Mouse (Mus musculus) stomach, embryonic 16.5 days (tissue): ENCODE data around the gene Tmem132b. TPM values are rescaled to one million over a fixed set of nuclear protein-coding genes. Genes with fewer than 3 reads are reported as not detected.

Source experiments
- ATAC-seq: fragments of 200-750 bp; cut with Nextera tagmentation; 2 replicates; pipeline ENCODE4 v1.8.0; 2017; ENCODE audit warnings: moderate number of reproducible peaks, moderate TSS enrichment; ENCODE audit not compliant: insufficient read depth, low FRiP score
- H3K27ac ChIP-seq: fragments of 300-500 bp; sonication (generic); 2 replicates; pipeline ENCODE4 v1.5.1; 2014; ENCODE audit warnings: low read length
- H3K27me3 ChIP-seq: fragments of 300-500 bp; sonication (generic); 2 replicates; pipeline ENCODE4 v1.6.1; 2014; ENCODE audit warnings: low read length, control low read depth, mixed read lengths; ENCODE audit not compliant: control insufficient read depth, insufficient read depth
- H3K36me3 ChIP-seq: fragments of 300-500 bp; sonication (generic); 2 replicates; pipeline ENCODE4 v1.6.1; 2014; ENCODE audit warnings: low read length; ENCODE audit not compliant: control insufficient read depth, insufficient read depth
- H3K4me1 ChIP-seq: fragments of 300-500 bp; sonication (generic); 2 replicates; pipeline ENCODE4 v1.6.1; 2014; ENCODE audit warnings: low read length, control low read depth, mixed read lengths; ENCODE audit not compliant: control insufficient read depth, insufficient read depth
- H3K4me2 ChIP-seq: fragments of 300-500 bp; sonication (generic); 2 replicates; pipeline ENCODE4 v1.6.1; 2014; ENCODE audit warnings: low read depth, low read length, mixed read lengths
- H3K4me3 ChIP-seq: fragments of 300-500 bp; sonication (generic); replicated peaks from 2 replicates; pipeline ENCODE4 v1.5.1; 2014; ENCODE audit warnings: mild to moderate bottlenecking, low read length
- H3K9ac ChIP-seq: fragments of 300-500 bp; sonication (generic); 2 replicates; pipeline ENCODE4 v1.6.1; 2014; ENCODE audit warnings: low read length
- H3K9me3 ChIP-seq: fragments of 300-500 bp; sonication (generic); replicated peaks from 2 replicates; pipeline ENCODE4 v1.6.1; 2016; ENCODE audit warnings: low read length, control low read depth; ENCODE audit not compliant: control insufficient read depth
- WGBS: fragments of 180-500 bp; shearing (Covaris S2); extraction: QIAGEN DNeasy Blood & Tissue Kit; methylation state at CpG from one replicate; pipeline ENCODE4 v1.1.7; 2014; 5-methylcytosine and 5-hydroxymethylcytosine counted together
- polyA plus RNA-seq: library from polyadenylated mRNA; unstranded; fragments of >200 nt; fragmentation: Nextera tagmentation; extraction: Ambion mirVana; gene quantifications from 2 replicates; pipeline ENCODE4 v1.2.1, GENCODE M21; 2015

Gene Tmem132b
- polyA plus RNA-seq, 1 experiment from 2014 or later: 0.26 TPM

DNA sequence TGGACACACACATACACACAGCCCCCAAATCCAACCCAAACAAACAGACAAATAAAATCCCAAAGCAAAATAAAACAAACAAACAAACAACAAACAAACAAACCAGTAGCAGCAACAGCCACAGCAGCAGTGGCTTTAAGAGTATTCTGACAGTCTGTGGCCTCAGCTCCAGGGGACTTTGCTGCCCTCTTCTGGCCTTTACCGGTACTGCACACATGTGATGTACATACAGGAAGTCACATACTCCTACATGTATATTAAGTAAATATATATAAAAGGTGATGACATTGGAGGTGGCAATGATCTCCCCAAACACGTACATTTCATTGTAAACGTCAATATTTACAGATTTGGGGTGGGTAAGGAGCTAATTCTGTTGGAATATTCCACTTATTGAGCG, 5.1 kb upstream of the Tmem132b start:
- WGBS: 75% methylated on average over 4 of the region's 4 CpGs
- H3K27me3 ChIP-seq: peaks cover 21% of the 10 kb centered on the region

GRCm38 (mm10) chr5:125529109-125529508, 2.5 kb upstream of the Tmem132b start:
- Histone ChIP-seq H3K27me3 (peaks cover 47% of the 10 kb centered on the region), H3K4me1 (no peaks in the 10 kb centered on the region; the same call in 1 of the 2 replicates), H3K36me3 (no peaks in the 10 kb centered on the region), H3K9ac (no peak overlapping the region), H3K4me2 (no peak overlapping the region), H3K9me3 (0 out of 2 replicates have a peak, but pooled peaks cover 6% of the 10 kb centered on the region), H3K27ac (no peak overlapping the region), H3K4me3 (no peak overlapping the region)
- ATAC-seq: no peak
- WGBS: 4% methylated on average over 5 of the region's 5 CpGs

More for the DNA sequence above, 5.1 kb upstream of the Tmem132b start:
- H3K27ac ChIP-seq: no peak overlapping the region
- ATAC-seq: no peak
- no peak overlapping the region for H3K9ac ChIP-seq
- no peaks in the 10 kb centered on the region for H3K4me1 ChIP-seq
- H3K4me3 ChIP-seq: no peak overlapping the region
- no peak overlapping the region for H3K4me2 ChIP-seq
- 0 out of 2 replicates have a peak, but pooled peaks cover 6% of the 10 kb centered on the region for H3K9me3 ChIP-seq
- H3K36me3 ChIP-seq: no peaks in the 10 kb centered on the region

GRCm38 (mm10) chr5:125532191-125532544, 594 bp downstream of the Tmem132b start:
- peak overlapping the region; percentile 56 for H3K4me2 ChIP-seq
- peak overlapping the region; percentile 46 for H3K4me3 ChIP-seq
- no peak overlapping the region for H3K27ac ChIP-seq
- peaks cover 70% of the 10 kb centered on the region for H3K27me3 ChIP-seq
- H3K4me1 ChIP-seq: no peaks in the 10 kb centered on the region; the same call in 1 of the 2 replicates
- WGBS: 0% methylated on average over 27 of the region's 30 CpGs
- no peaks in the 10 kb centered on the region for H3K9me3 ChIP-seq
- no peaks in the 10 kb centered on the region for H3K36me3 ChIP-seq
- H3K9ac ChIP-seq: peak overlapping the region; percentile 51; the same call in 1 of the 2 replicates
- peak; percentile 54; the same call in 1 of the 2 replicates for ATAC-seq

- ATAC-seq: no peak
- Histone ChIP-seq H3K9me3 (no peaks in the 10 kb centered on the region), H3K9ac (peak overlapping the region; percentile 51; the same call in 1 of the 2 replicates), H3K4me2 (peak overlapping the region; percentile 56), H3K4me1 (no peaks in the 10 kb centered on the region; the same call in 1 of the 2 replicates), H3K27ac (no peak overlapping the region), H3K4me3 (peak overlapping the region; percentile 46), H3K36me3 (no peaks in the 10 kb centered on the region), H3K27me3 (peaks cover 72% of the 10 kb centered on the region)
- whole genome bisulfite sequencing: under 1% methylated on average over 50 of the region's 64 CpGs
Measured at GRCm38 (mm10) chr5:125532545-125533224, 1.1 kb downstream of the Tmem132b start.

GRCm38 (mm10) chr5:125533225-125533900, 1.8 kb downstream of the Tmem132b start:
- Histone ChIP-seq H3K9ac (no peak overlapping the region), H3K4me2 (peak overlapping the region; percentile 56), H3K27me3 (peaks cover 72% of the 10 kb centered on the region), H3K4me3 (peak overlapping the region; percentile 46), H3K9me3 (no peaks in the 10 kb centered on the region), H3K4me1 (no peaks in the 10 kb centered on the region; the same call in 1 of the 2 replicates), H3K36me3 (no peaks in the 10 kb centered on the region), H3K27ac (no peak overlapping the region)
- 3% methylated on average over 24 of the region's 24 CpGs for WGBS
- ATAC-seq: no peak

DNA sequence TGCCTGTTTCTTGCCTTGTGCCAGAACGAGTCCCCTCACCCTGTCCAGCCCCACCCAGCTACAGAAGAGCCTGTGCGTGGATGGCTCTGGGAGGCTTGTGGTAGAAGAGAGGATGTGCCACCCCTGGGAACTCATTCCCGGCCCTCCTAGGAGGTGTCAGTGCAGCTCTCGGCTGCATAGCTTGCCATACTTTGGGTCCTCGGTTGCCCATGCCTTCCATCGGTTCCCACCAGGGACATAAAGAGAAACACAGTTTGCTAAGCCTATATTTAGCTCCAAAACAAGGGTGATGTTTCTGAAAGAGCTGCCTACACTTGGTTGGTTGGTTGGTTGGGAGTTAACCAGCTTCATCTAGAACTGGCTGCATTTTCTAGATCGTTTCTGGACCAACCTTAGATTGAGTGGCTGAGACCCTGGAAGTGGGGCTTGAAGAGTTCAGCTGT, 2.6 kb downstream of the Tmem132b start:
- no peaks in the 10 kb centered on the region for H3K9me3 ChIP-seq
- WGBS: 7% methylated on average over 7 of the region's 7 CpGs
- no peak for ATAC-seq
- no peak overlapping the region for H3K9ac ChIP-seq
- no peak overlapping the region for H3K27ac ChIP-seq
- H3K36me3 ChIP-seq: no peaks in the 10 kb centered on the region
- H3K4me1 ChIP-seq: no peaks in the 10 kb centered on the region; the same call in 1 of the 2 replicates
- H3K4me3 ChIP-seq: no peak overlapping the region
- peaks cover 72% of the 10 kb centered on the region for H3K27me3 ChIP-seq
- no peak overlapping the region for H3K4me2 ChIP-seq

DNA sequence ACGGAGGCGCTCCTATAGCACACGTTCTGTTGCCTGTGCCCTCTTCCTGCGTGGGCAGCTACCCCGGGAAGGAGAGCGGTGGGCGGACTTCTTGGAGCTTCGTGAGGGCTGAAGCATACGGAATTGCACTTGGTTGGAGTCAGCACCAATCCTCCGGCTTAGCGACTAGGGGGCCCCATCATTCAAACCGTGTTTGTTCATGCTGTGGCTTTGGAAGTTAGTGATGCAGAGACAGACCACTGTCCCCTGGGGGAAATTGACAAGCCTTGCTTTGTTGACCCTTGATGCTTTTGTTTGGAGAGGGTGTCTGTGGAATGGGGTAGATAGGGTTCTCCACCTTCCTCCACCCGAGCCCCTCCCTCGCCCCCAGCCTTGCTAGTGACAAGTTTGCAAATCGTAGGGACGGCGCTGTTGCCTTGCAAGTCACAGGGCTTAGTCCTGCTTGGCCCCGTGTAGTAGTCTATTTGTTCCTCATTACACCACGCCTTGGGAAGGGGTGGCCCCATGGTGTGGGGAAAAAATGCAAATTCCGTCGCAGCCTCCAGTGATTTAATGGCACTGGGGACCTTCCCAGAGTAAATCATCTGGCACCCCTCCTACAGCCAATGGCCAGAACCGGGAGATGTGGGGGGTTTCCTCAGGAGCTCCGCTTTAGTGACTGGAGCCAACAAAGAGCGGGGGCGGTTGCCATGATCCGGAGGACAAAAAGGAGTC, 3.2 kb downstream of the Tmem132b start:
- Histone ChIP-seq H3K9me3 (no peaks in the 10 kb centered on the region), H3K9ac (no peak overlapping the region), H3K36me3 (no peaks in the 10 kb centered on the region), H3K4me1 (no peaks in the 10 kb centered on the region; the same call in 1 of the 2 replicates), H3K27ac (no peak overlapping the region), H3K4me2 (no peak overlapping the region), H3K4me3 (no peak overlapping the region), H3K27me3 (peaks cover 66% of the 10 kb centered on the region)
- 3% methylated on average over 26 of the region's 26 CpGs for WGBS
- no peak for ATAC-seq

DNA sequence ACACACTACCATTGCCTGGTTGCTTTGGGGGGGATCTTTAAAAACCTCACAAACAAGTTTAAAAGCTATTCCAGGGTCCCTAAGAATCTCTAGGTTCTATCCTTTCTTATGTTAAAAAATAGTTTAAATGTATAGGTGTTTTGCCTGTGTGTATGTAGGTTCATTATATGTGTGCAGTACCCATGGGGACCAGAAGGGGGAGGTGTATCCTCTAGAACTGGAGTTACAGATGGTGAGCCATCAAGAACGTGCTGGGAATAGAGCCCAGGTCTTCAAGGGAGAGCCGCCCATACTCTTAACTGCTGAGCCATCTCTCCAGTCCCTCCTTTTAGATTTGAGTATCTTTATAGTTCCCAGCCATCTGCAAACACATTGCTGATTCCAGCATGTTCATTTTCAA, 13.5 kb downstream of the Tmem132b start:
- no peaks in the 10 kb centered on the region for H3K4me1 ChIP-seq

More for the DNA sequence above, 13.5 kb downstream of the Tmem132b start:
- H3K27ac ChIP-seq: no peak overlapping the region
- no peaks in the 10 kb centered on the region for H3K27me3 ChIP-seq
- ATAC-seq: no peak
- 84% methylated on average over 2 of the region's 2 CpGs for WGBS
- no peaks in the 10 kb centered on the region; the same call in 1 of the 2 replicates for H3K9me3 ChIP-seq
- H3K36me3 ChIP-seq: no peaks in the 10 kb centered on the region
- no peak overlapping the region for H3K4me3 ChIP-seq
- no peak overlapping the region for H3K4me2 ChIP-seq
- no peak overlapping the region for H3K9ac ChIP-seq
